Mouse (Mus musculus): ENCODE results near the gene Ntpcr.

The Ntpcr gene

DNA sequence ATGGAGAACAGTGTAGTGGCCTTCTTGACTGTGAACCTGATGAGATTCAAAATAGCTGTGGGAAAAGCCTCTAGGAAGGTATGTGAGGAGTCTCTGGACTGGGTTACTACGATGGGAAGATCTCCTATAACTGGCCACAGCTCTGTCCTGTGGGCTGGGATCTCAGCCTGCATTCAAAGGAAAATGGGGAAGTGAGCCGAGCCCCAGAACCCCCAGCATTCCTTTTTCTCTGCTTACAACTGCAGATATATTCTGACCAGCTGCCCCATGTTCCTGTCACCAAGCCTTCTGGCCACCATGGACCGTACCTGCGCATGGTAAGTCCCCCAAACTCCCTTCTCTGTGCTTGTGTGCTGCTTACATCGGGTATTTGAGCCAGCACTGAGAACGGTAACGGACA lies at the start of gene Ntpcr:
TSS of gene Ntpcr (plus strand) at position 218 of the 400 bp plus-strand sequence.
- DNase-seq, result no peak

DNA sequence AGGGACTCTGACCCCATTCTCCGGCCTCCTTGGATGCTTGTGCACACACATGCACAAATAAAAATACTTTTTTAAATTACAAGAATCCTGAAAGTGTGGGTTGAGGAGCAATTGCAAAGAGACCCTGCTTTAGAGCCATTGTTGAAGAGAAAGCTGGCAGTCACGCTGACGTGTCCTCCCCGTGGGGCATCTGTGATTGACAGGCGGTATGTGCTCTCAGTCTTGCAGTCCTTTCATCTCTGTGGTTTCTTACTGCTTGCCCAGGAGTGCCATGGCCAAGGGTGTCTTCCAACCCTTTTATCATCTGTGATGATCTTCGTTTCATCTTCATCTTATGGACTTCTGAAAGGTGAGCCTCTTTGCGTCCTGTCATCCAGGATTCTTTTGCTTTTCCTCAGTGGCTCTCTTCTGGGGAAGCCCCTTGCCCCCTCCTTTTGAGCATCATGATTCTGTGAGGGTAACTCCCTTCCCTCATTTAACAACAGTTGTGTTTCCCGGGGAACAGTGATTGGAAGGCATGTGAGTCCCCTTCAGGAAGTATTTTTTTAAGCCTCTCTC lies 48.8 kb upstream of the Ntpcr start:
- no peak for DNase-seq

DNA sequence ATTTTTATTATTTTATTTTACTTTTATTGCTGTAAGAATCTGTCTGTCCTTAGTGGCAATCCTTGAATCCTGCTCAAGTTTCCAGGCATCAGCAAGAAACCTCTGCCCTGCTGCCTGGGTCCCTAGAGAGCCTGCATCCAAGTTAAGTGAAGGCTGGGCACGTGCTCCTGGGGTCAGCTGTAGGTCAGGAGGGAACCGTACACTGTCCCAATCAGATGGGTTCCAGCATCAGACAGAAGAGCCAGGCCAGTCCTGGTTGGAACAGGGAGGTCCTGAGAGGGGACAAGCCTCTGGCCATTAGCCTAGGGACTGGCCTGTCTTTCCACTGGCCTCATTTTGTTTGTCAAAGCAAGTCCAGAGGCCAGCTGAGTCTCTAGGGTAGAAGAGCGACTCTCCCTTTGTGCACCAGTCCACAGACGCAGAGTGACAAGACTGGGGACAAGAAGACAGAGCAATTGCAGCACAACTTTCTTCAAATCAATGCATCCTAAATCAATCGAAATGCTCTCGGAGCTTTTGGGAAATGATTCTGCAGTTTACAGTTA lies 44.5 kb upstream of the Ntpcr start:
- DNase-seq, result no peak

DNA sequence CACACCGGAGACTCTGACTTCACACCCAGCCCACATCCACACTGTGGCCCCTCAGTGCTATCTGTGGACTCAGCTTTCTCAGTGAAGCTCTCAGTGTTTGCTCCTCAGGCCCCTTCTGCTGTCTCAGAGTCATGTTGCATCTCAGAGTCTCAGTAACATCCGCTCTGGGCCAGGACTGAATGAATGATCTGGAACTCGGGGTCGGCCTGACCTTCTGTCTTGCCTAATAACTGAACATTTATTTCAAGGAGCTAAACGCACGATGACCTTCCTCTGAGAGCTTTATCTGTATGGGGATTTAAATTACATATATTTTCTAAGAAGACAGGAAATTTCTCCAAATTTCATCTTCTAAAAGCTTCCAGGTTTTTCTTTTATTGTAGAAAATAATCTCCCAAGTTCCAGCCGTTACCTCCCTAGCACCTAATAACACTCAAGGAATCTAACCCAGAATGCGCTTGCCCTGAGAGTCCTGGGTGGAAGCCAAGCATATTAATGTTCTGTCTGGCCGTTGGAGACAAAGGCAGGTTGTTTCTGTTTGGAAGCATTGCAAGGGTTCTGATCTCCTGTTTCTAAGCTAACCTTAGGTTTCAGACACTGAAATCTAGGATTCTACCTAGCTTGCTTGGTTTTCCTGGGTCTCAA lies 43.4 kb upstream of the Ntpcr start:
- peak; percentile 28 for DNase-seq

DNA sequence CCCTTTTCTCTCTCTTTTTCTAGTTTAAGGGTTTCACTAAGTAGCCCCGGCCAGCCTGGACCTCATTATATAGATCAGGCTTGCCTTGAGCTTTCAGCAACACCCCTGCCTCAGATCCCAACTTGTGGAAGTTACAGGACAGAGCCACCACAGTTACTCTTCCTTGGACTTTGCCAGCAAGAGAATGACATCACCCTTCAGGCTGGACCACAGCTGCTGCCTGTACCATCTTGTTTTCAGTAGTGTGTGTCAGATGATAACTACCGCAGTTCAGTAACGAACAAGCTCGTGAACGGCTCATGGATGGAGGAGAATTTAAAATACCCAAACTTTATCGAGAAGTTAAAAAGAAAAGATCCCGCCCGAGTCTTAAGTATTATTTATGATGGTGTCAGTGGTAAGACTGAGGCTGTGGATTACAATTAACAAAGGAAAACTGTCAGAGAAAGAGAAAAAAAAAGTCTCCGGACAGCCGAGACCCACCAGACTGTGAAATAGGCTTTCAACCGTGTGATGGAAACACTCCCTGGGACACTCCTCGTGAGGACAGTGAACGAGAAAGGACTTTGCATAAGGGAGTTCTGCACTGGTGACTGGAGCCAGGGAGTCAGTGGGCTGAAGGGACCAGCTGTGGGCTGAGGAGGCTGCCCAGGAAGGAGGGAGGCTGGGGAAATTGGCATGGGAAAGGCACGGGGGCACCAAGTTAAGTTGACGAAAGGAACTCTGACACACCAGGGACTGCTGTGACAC lies 39.4 kb upstream of the Ntpcr start:
- no peak for DNase-seq

DNA sequence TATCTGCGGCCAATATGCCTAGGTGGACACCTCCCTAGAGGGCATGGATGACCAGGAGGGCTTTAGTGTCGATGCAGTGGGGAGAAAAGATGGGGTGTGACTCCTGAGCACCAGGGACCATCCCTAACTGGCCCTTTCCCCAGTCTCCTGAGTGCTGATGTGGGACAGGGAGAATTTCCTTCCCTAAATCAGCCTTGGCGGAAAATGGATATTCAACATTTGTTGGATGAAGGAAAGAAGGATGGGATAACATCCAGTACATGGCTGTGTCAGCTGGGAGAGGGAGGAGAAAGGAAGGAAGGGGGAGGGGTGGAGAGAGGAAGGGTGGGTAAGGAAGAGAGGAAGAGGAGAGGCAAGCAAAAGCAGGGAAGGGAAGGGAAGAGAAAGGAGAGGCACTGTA lies 38.8 kb upstream of the Ntpcr start:
- DNase-seq, result no peak

DNA sequence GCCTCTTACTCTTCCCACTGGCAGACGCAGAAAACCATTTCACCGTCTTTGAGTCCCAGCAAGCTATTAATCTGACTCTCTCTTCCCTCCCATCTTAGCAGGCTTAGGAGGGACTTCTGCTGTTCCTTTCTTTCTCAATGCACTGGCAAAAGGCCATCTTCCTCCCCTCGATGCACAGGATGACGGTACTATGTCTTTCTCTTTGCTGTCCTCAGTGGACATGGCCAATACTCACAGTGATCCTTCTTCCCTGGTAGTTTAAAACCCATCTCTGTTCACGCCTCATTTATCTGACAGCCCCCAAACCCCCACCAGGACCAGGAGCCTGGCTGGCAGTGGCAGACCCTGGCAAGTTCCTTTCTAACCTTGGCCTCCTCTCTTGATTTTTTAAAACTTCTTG lies 37.3 kb upstream of the Ntpcr start:
- no peak for DNase-seq

DNA sequence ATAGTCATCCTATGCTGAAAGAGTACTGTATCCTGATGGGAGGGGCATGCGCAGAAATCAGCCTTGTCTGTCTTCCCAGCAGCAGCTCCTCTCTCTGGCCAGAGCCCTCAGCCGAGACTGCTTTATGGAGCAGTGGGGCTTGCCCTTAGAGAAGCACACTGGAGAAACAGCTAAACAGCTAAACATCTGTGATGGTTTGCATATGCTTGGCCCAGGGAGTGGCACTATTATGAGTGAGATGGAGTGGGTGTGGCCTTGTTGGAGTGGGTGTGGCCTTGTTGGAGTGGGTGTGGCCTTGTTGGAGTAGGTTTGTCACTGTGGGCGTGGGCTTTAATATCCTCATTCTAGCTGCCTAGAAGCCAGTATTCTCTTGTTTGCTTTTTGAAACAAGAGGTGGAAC lies 36.6 kb upstream of the Ntpcr start:
- DNase-seq, result no peak

DNA sequence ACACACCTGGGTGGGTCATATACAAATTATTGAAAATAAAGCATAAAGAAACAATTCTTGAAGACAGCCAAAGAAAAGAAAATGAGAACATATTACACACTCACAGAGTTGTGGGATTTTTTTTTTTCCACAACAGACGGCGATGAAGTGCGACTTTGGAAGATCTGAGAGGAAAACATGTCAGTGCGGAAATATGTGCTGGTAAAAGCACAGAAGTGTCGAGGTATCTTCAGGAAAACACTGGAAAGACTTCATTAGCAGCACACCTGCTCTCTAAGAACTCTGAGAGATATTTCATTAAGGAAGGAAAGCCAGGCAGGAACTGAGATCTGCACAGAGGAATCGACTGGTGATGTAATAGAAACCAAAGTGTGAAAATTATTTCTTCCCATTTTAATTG lies 33.8 kb upstream of the Ntpcr start:
- no peak for DNase-seq

DNA sequence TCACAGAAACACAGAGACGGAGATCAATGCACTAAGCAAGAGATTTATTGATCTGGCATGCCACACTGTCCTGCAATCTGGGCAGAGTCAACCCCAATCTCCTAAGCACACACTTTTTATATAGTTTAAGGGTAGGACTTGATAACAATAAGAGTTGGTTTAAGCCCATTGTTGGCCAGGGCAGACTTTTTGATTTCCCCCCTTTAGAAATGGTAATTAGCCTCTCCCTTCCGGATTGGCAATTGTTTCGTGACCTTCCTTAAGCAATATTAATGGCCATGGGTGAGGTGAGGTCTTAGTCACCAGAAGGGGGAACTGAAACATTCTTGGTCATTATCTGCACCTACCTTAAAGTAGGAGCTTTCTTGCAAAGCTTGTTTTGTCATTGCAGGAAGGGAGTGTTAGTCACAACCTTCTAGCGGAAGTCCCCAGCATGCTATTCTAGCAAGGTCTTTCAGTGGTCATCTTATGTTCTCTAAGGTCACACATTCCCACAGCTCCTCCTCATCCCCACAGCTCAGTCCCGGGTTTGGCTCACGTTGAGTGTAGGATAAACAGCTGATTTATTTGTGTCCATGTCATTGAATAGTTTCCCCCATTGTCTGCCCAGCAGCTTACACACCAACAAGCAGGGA lies 30.3 kb upstream of the Ntpcr start:
- no peak for DNase-seq

DNA sequence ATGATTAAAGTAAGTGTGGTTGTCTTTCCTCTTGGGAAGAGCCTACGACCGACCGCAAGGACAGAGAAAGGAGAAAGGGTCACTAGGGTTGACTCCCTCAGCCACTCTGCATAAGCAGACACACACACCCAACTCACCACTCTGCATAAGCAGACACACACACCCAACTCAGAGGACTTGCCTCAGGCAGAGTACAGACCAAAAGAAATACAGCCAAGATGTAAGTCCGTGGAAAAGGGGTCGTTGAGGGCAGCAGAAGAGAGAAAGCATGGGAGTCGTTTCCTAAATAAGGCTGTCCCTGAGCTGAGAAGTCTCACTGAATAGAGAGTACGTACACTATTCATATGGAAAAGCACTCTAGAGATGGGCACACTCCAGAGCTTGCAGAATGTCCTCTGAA lies 29.4 kb upstream of the Ntpcr start:
- no peak for DNase-seq

DNA sequence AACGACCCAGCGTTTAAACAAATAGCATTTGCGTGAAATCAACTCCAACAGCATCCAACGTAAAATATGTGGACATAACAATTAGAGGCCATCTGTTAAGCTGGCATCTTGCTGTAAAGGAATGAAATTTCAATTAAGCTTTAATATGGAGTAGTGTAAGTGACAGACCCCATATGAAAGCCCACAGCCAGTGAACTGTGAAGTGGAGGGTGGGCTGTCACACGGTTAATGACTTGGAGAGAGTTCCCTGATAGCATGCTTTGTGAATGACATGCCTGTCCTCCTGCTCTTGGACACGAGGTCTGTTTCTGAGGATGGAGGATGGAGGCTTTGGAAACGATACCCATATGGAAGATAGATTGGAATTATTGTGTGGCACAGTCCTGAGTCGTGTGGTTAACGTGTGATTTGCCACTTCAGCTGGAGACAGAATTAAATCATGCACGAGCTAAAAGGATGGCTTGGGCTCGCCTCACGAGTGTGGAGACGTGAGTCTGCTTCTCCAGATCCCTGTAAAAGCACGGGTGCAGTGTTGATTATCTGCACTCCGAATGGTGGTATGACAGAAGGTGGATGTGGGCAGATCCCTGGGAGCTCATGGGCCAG lies 26.8 kb upstream of the Ntpcr start:
- no peak for DNase-seq

DNA sequence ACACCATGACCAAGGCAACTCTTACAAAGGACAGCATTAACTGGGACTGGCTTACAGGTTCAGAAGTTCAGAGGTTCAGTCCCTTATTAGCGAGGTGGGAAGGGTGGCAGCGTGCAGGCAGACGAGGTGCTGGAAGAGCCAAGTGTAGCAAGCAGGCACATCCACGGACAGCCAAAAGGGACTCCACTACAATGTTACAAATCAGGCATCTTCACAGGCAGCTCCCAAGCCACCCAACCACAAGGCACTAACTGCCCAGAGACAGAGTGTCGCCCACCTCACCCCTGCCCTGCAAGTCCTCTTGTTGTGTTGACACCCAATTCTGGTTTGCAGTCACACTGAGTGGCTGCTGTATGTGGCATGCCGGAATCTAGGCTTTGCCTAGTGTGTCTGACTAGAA lies 25.3 kb upstream of the Ntpcr start:
- no peak for DNase-seq

DNA sequence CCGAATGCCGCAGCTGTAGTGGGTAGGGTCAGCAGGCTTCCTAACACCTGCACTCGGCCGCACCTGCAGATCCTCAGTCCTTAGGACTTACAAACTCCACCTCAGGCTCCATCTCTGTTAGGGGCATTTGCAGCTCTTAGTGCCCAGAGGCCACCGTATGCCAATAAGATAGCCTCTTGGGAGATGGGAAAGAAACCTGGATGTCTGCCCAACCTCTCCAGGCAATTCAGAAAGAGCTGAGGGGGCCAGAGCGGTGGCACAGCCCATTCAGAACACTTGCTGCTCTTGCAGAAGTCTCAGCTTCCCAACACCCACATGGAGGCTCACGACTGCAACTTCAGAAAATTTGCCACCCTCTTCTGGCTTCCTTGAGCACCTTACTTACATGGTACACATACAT lies 23.9 kb upstream of the Ntpcr start:
- DNase-seq, result no peak

DNA sequence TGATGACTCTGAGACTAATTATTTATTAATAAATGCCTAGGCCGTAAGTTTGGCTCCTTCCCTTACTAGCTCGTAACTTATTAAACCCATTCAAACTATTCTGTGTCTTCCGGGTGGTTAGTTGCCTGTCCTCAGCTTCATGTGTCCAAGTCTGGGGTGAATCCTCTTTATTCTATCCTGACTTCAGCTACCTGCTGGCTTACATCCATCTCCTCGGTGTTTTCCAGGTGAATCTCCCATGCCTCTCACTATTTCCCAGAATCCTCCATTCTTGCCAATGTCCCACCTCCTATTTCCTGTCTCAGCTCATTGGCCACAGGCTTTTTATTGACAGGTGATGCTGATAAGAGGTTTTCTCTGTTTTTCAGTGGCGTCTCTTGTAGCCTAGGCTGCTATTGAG lies 20.6 kb upstream of the Ntpcr start:
- DNase-seq, result no peak

DNA sequence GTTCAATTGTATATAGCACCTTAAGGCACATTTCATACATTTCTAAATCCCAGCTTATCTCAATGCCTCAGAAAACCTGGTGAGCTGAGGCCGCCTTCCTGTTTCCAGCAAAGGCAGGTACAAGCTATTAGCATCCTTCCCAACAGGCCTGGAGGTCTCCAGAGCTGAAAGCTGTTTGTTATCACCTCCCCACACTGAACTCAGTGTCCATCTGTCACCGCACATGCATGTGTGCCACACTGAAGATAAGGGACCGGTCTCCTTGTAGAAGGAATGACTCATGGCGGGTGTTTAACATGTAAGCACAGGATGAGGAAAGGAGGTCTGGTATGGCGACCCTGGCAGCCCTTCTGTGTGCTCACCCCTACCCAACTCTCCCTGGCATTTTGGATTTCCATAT lies 18.2 kb upstream of the Ntpcr start:
- no peak for DNase-seq

DNA sequence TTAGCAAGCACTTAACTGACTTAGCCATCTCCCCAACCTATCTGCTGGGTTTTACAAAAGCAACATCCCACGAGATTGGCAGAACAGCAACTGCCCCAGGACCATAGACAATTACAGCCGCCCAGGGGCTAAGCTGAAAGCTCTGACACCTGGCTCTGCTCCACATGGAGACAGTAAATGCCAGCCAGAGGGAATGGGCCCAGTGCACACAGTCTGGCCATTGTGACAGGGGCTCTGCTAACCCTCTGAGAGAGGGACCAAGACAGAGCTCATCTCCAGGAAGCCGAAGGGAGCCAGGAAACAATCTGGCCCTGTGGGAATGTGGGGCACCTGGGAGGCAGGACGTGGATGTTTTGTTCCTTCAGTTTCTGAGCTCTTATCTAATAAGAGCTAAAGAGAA lies 13.6 kb upstream of the Ntpcr start:
- no peak for DNase-seq

DNA sequence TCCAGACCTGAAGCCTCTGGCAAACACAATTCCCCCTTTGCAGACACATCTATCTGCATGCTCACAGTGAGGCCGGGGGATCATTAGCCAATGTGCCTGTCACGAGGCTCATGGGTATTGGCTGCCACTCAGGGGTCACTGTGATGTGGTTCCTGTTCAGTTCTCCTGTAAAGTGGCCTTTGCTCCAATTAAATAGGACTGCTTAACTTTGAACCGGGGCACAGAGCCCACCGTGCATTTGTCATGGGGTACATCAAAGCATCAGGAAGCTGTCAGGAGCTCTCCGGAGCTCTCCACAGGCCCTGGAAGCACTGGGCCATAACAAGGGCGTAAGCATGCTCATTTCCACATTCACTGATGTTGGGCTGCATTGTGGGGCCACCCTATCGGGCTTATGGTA lies 13.2 kb upstream of the Ntpcr start:
- DNase-seq, result no peak

DNA sequence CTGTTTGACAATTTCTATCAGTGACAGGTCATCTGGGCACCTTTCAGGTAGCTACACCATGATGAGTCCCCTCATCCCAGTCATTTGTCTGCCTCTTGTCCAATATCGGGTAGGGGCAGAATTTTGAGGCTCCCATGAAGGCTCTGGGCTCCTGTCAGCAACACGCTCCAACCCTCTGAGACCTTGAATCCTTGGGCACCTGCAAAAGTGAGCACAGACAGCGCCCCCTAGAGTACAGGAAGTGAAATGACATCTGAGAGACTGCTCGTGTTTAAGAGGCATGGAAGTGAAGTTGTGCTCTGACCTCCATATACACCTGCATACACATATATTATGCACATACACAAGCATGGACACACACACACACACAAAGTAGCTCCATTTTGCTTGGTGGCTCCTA lies 10.8 kb upstream of the Ntpcr start:
- DNase-seq, result no peak

DNA sequence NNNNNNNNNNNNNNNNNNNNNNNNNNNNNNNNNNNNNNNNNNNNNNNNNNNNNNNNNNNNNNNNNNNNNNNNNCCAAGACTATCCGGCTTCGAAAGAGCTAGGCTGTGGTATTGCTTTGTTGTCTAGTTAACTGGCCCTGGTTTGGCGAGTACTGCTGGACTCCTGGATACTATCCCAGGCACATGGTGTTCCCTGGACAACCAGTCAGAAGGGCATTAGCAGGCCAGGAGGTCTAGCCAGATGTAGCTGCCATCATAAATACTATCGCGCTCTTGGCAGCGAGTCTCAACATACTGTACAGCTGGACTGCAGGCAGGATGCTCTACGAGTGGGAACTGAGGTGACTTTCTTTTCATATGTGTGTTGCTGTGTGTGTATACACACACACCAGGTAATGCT lies 7.1 kb upstream of the Ntpcr start:
- no peak for DNase-seq

DNA sequence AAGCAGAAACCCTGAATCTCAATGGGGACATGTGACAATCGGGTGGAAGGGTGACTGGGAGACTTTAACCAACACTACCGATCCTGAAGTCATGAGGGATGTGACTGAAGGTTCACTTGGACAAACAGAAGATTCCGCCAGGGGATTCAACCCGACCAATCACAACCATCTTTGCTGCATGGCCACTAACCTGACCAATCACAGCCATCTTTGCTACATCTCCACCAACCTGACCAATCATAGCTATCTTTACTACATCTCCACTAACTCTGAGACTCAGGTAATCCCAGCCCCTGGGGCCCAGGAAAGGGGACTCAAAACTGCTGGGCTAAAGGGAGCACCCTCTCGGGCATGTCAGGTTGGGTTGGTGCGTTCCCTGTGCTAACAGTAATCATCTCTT lies 6.3 kb upstream of the Ntpcr start:
- no peak for DNase-seq

DNA sequence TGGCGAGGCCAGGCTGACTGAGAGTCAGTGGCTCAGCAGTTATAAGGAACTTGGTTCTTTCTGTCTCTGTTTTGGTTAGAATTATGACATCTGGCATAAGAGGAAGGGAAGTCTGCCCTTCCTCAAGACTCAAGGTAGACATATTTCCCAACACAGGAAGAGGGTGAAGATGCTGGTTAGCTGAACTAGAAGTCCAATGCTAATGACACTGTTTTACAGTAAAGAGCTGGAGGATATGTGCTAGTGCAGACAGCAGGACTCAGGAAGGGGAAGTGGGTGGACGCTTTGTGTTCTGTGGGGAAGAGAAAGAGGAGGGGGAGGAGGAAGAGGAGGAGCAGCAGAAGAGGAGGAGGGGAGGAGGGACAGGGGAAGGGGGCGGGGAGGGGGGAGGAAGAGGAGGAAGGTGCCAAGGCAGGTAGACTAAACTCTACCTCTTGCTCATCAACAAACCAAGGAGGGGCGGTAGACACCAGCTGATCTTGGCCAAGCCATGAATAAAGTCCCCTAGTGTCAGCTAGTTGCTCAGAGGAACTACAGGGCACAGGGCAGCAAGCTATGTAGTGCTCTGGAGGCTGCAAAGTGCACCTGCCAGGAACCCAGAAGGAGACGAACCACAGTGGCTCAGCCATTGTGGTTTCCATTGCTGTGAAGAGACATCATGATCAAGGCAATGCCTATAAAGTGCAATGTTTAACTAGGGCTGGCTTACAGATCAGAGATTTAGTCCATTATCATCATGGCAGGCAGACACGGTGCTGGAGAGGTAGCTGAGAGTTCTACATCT lies 4.5 kb upstream of the Ntpcr start:
- DNase-seq, result no peak

DNA sequence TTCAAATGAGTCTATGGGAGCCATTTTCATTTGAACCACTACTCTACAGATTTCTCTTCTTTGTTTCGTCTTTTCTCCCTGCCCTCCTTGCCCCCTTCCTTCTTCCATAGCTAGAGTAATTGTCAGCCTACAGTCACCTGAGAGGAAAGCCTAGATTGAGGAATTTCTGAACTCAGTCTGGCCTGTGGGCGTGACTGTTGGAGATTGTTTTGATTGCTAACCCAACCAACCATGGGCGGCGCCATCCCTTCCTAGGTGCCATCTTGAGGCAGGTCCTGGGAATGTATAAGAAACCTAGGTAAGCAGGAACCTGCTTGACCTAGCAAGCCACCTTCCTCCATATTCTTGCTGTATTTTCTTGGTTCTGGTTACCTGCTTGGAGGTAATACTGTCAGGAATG lies 3.6 kb upstream of the Ntpcr start:
- no peak for DNase-seq

Data from kidney, postnatal 10 days (tissue).